Comparison of ENCODE assay signal across 16 mouse cellular contexts in the genomic region with DNA sequence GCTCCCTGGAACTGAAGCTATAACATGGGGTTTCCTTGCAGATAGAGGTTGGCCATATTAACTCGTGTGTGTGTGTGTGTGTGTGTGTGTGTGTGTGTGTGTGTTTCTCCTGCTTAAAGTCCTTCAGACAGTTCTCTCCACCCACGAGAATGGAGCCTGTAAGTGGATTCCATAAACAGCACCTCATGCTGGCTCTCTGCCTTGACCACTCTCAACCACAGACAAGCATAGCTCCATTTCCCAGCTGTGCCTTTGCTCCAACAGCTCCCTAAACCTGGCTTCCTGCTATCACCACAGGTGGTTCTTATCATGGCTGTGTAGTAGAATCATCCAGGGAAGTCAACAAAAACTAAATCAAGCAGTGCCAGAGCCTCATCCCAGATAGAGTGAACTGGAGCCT.
"Had no signal": no experiment of that assay in that cellular context is flagged by ENCODE, and none has a peak within 500 bp of the region (broad histone marks: within the 10 kb centered on the region; RNA-seq: fewer than 3 reads in every experiment).

No protein-coding gene starts in this region.

- H3K27me3 ChIP-seq: liver, embryonic 15.5 days; lung, embryonic 15.5 days had no signal

- H3K9ac ChIP-seq: liver, embryonic 15.5 days; lung, embryonic 15.5 days; neural tube, embryonic 13.5 days had no signal

- DNase-seq: kidney, adult 11 months; kidney, postnatal 10 days; kidney, postnatal 4 days; midbrain, embryonic 14.5 days; retina, postnatal 1 day; right cerebral cortex, postnatal 4 days; spleen, adult 18-20 months; thymus, adult 18-20 months; thymus, postnatal 14 days had no signal

- H3K4me3 ChIP-seq: layer of hippocampus, adult 2 months; limb, embryonic 10.5 days; liver, embryonic 15.5 days; lung, embryonic 15.5 days; midbrain, embryonic 10.5 days; neural tube, embryonic 13.5 days had no signal

- H3K9me3 ChIP-seq: limb, embryonic 10.5 days; liver, embryonic 15.5 days; lung, embryonic 15.5 days; midbrain, embryonic 10.5 days; neural tube, embryonic 13.5 days had no signal

- H3K27ac ChIP-seq: layer of hippocampus, adult 2 months; limb, embryonic 10.5 days; liver, embryonic 15.5 days; lung, embryonic 15.5 days; midbrain, embryonic 10.5 days; neural tube, embryonic 13.5 days had no signal

- H3K36me3 ChIP-seq: liver, embryonic 15.5 days; lung, embryonic 15.5 days had no signal

- H3K4me1 ChIP-seq: liver, embryonic 15.5 days; lung, embryonic 15.5 days had no signal

- H3K4me2 ChIP-seq: liver, embryonic 11.5 days; liver, embryonic 15.5 days; lung, embryonic 15.5 days; neural tube, embryonic 13.5 days had no signal
